Mouse (Mus musculus): ENCODE measurements around the gene D930007J09Rik. TPM values are rescaled to one million over a fixed set of nuclear protein-coding genes. Genes with fewer than 3 reads are reported as not detected.

Gene D930007J09Rik
- polyA plus RNA-seq, 1 experiment from 2014 or later, result not detected

- no peak overlapping the region for H3K9ac ChIP-seq
- no peaks in the 10 kb centered on the region for H3K36me3 ChIP-seq (ENCODE audit: insufficient read depth)
- no peaks in the 10 kb centered on the region for H3K27me3 ChIP-seq (ENCODE audit: insufficient read depth, low read length)
- no peak overlapping the region for H3K4me3 ChIP-seq (ENCODE audit: low read depth, low read length)
- WGBS, result 60% methylated on average over 3 of the region's 3 CpGs
- DNase-seq (no peak), ATAC-seq (ENCODE audit: insufficient read depth) (no peak)
- H3K4me1 ChIP-seq (ENCODE audit: insufficient read depth), result no peaks in the 10 kb centered on the region
- TF ChIP-seq CTCF (IDR thresholded peaks at IDR 0.05; ENCODE audit: low read depth), result no peak
- H3K27ac ChIP-seq (ENCODE audit: low read depth), result no peak overlapping the region
- H3K4me2 ChIP-seq, result no peak overlapping the region
- no peaks in the 10 kb centered on the region for H3K9me3 ChIP-seq (ENCODE audit: low read depth, low read length)
Observed at GRCm38 (mm10) chr13:32778861-32779260, 23.8 kb downstream of the D930007J09Rik start.

- no peak for TF ChIP-seq CTCF (IDR thresholded peaks at IDR 0.05; ENCODE audit: low read depth)
- Histone ChIP-seq H3K27ac (ENCODE audit: low read depth) (no peak overlapping the region), H3K4me3 (ENCODE audit: low read depth, low read length) (no peak overlapping the region), H3K9me3 (ENCODE audit: low read depth, low read length) (no peaks in the 10 kb centered on the region), H3K36me3 (ENCODE audit: insufficient read depth) (no peaks in the 10 kb centered on the region), H3K27me3 (ENCODE audit: insufficient read depth, low read length) (no peaks in the 10 kb centered on the region), H3K4me1 (ENCODE audit: insufficient read depth) (no peaks in the 10 kb centered on the region), H3K4me2 (no peak overlapping the region), H3K9ac (no peak overlapping the region)
- WGBS, result 80% methylated on average over 10 of the region's 10 CpGs
- DNase-seq (no peak), ATAC-seq (ENCODE audit: insufficient read depth) (no peak)
Observed at GRCm38 (mm10) chr13:32776350-32776749, 26.3 kb downstream of the D930007J09Rik start.

GRCm38 (mm10) chr13:32775889-32776288, 26.8 kb downstream of the D930007J09Rik start:
- no peak for TF ChIP-seq CTCF (IDR thresholded peaks at IDR 0.05; ENCODE audit: low read depth)
- no peaks in the 10 kb centered on the region for H3K36me3 ChIP-seq (ENCODE audit: insufficient read depth)
- no peak overlapping the region for H3K4me3 ChIP-seq (ENCODE audit: low read depth, low read length)
- H3K4me2 ChIP-seq, result no peak overlapping the region
- no peak overlapping the region for H3K9ac ChIP-seq
- WGBS, result 78% methylated on average over 9 of the region's 9 CpGs
- H3K27me3 ChIP-seq (ENCODE audit: insufficient read depth, low read length), result no peaks in the 10 kb centered on the region
- no peaks in the 10 kb centered on the region for H3K4me1 ChIP-seq (ENCODE audit: insufficient read depth)
- peak; percentile 51 for DNase-seq
- no peak for ATAC-seq (ENCODE audit: insufficient read depth)
- no peaks in the 10 kb centered on the region for H3K9me3 ChIP-seq (ENCODE audit: low read depth, low read length)
- H3K27ac ChIP-seq (ENCODE audit: low read depth), result no peak overlapping the region

- no peaks in the 10 kb centered on the region for H3K36me3 ChIP-seq (ENCODE audit: insufficient read depth)
- no peak for ATAC-seq (ENCODE audit: insufficient read depth)
- no peak overlapping the region for H3K9ac ChIP-seq
- 13% methylated on average over 3 of the region's 3 CpGs for WGBS
- TF ChIP-seq CTCF (IDR thresholded peaks at IDR 0.05; ENCODE audit: low read depth), result no peak
- H3K9me3 ChIP-seq (ENCODE audit: low read depth, low read length), result no peaks in the 10 kb centered on the region
- no peak for DNase-seq
- no peaks in the 10 kb centered on the region for H3K4me1 ChIP-seq (ENCODE audit: insufficient read depth)
- no peak overlapping the region for H3K27ac ChIP-seq (ENCODE audit: low read depth)
- H3K4me3 ChIP-seq (ENCODE audit: low read depth, low read length), result no peak overlapping the region
- no peak overlapping the region for H3K4me2 ChIP-seq
- H3K27me3 ChIP-seq (ENCODE audit: insufficient read depth, low read length), result no peaks in the 10 kb centered on the region
Observed at GRCm38 (mm10) chr13:32769960-32770359, 32.7 kb downstream of the D930007J09Rik start.

- H3K9ac ChIP-seq, result no peak overlapping the region
- H3K4me2 ChIP-seq, result no peak overlapping the region
- peak; percentile 71 for DNase-seq
- H3K27me3 ChIP-seq (ENCODE audit: insufficient read depth, low read length), result no peaks in the 10 kb centered on the region
- 11% methylated on average over 4 of the region's 4 CpGs for WGBS
- peak; percentile 57 for TF ChIP-seq CTCF (IDR thresholded peaks at IDR 0.05; ENCODE audit: low read depth)
- H3K36me3 ChIP-seq (ENCODE audit: insufficient read depth), result no peaks in the 10 kb centered on the region
- no peak overlapping the region for H3K27ac ChIP-seq (ENCODE audit: low read depth)
- H3K9me3 ChIP-seq (ENCODE audit: low read depth, low read length), result no peaks in the 10 kb centered on the region
- no peaks in the 10 kb centered on the region for H3K4me1 ChIP-seq (ENCODE audit: insufficient read depth)
- ATAC-seq (ENCODE audit: insufficient read depth), result no peak
- H3K4me3 ChIP-seq (ENCODE audit: low read depth, low read length), result no peak overlapping the region
Observed at GRCm38 (mm10) chr13:32768104-32768503, 34.5 kb downstream of the D930007J09Rik start.

- Histone ChIP-seq H3K4me2 (no peak overlapping the region), H3K36me3 (ENCODE audit: insufficient read depth) (no peaks in the 10 kb centered on the region), H3K4me3 (ENCODE audit: low read depth, low read length) (no peak overlapping the region), H3K27me3 (ENCODE audit: insufficient read depth, low read length) (no peaks in the 10 kb centered on the region), H3K9ac (no peak overlapping the region), H3K4me1 (ENCODE audit: insufficient read depth) (no peaks in the 10 kb centered on the region), H3K9me3 (ENCODE audit: low read depth, low read length) (no peaks in the 10 kb centered on the region), H3K27ac (ENCODE audit: low read depth) (no peak overlapping the region)
- WGBS, result 28% methylated on average over 7 of the region's 7 CpGs
- ATAC-seq (ENCODE audit: insufficient read depth), result no peak
- no peak for TF ChIP-seq CTCF (IDR thresholded peaks at IDR 0.05; ENCODE audit: low read depth)
- DNase-seq, result no peak
Observed at GRCm38 (mm10) chr13:32764448-32764847, 38.2 kb downstream of the D930007J09Rik start.

- no peaks in the 10 kb centered on the region for H3K4me1 ChIP-seq (ENCODE audit: insufficient read depth)
- 78% methylated on average over 3 of the region's 3 CpGs for WGBS
- no peaks in the 10 kb centered on the region for H3K27me3 ChIP-seq (ENCODE audit: insufficient read depth, low read length)
- H3K9ac ChIP-seq, result no peak overlapping the region
- no peak overlapping the region for H3K27ac ChIP-seq (ENCODE audit: low read depth)
- no peaks in the 10 kb centered on the region for H3K36me3 ChIP-seq (ENCODE audit: insufficient read depth)
- TF ChIP-seq CTCF (IDR thresholded peaks at IDR 0.05; ENCODE audit: low read depth), result no peak
- no peak overlapping the region for H3K4me2 ChIP-seq
- ATAC-seq (ENCODE audit: insufficient read depth), result no peak
- H3K4me3 ChIP-seq (ENCODE audit: low read depth, low read length), result no peak overlapping the region
- no peaks in the 10 kb centered on the region for H3K9me3 ChIP-seq (ENCODE audit: low read depth, low read length)
- DNase-seq, result no peak
Observed at GRCm38 (mm10) chr13:32763141-32763540, 39.5 kb downstream of the D930007J09Rik start.

- H3K9ac ChIP-seq, result no peak overlapping the region
- H3K4me3 ChIP-seq (ENCODE audit: low read depth, low read length), result no peak overlapping the region
- ATAC-seq (ENCODE audit: insufficient read depth) (no peak), DNase-seq (no peak)
- TF ChIP-seq CTCF (IDR thresholded peaks at IDR 0.05; ENCODE audit: low read depth), result no peak
- H3K27me3 ChIP-seq (ENCODE audit: insufficient read depth, low read length), result no peaks in the 10 kb centered on the region
- WGBS, result 82% methylated on average over 2 of the region's 2 CpGs
- no peaks in the 10 kb centered on the region for H3K36me3 ChIP-seq (ENCODE audit: insufficient read depth)
- no peak overlapping the region for H3K4me2 ChIP-seq
- no peaks in the 10 kb centered on the region for H3K9me3 ChIP-seq (ENCODE audit: low read depth, low read length)
- H3K4me1 ChIP-seq (ENCODE audit: insufficient read depth), result no peaks in the 10 kb centered on the region
- no peak overlapping the region for H3K27ac ChIP-seq (ENCODE audit: low read depth)
Observed at GRCm38 (mm10) chr13:32760795-32761194, 41.9 kb downstream of the D930007J09Rik start.
